Mouse (Mus musculus): ENCODE measurements around the gene Supt7l. TPM values are rescaled to one million over a fixed set of nuclear protein-coding genes. Genes with fewer than 3 reads are reported as not detected.
"Not testable (repeated sequence)": the region's sequence is repeated elsewhere in the genome, so short reads cannot be mapped to it uniquely, and the experiment has no call there.

Supt7l gene
- total RNA-seq (2014; fragmentation: Nextera tagmentation) (32.4 and 37.8 TPM in 2 replicates), total RNA-seq (2017) (26.1 and 30.0 TPM in 2 replicates), polyA plus RNA-seq (2012) (7.4 and 13.1 TPM in 2 replicates)

GRCm38 (mm10) chr5:31527707-31528106 is at the start of gene Supt7l:
Gene Supt7l, minus strand, starts transcription at chr5:31527807.
- DNase-seq (ENCODE audit: low spot score); H3K9me3 ChIP-seq (replicated peaks); ATAC-seq (ENCODE audit: extremely low read depth, insufficient number of reproducible peaks, low FRiP score, poor library complexity, severe bottlenecking); H3K27me3 ChIP-seq (ENCODE audit: insufficient read depth, low read length): not testable (repeated sequence)
- peaks cover 34% of the 10 kb centered on the region for H3K4me1 ChIP-seq (ENCODE audit: insufficient read depth, low read depth, low read length)
- peak within 1 kb of the TSS; percentile 98 for H3K4me3 ChIP-seq (ENCODE audit: low read depth, low read length)
- H3K36me3 ChIP-seq (replicated peaks) = peaks cover 59% of the 10 kb centered on the region

- Histone ChIP-seq H3K27me3 (ENCODE audit: insufficient read depth, low read length) (peaks cover 27% of the 10 kb centered on the region), H3K36me3 (replicated peaks) (no peaks in the 10 kb centered on the region), H3K4me3 (ENCODE audit: low read depth, low read length) (no peak overlapping the region), H3K9me3 (replicated peaks) (no peaks in the 10 kb centered on the region), H3K4me1 (ENCODE audit: insufficient read depth, low read depth, low read length) (0 out of 2 replicates have a peak, but pooled peaks cover 3% of the 10 kb centered on the region)
- TF ChIP-seq POLR2AphosphoS5 (IDR thresholded peaks at IDR 0.05; ENCODE audit: insufficient replicate concordance, low read depth, low read length) = no peak
- no peak for TF ChIP-seq GATA2 (IDR thresholded peaks at IDR 0.05; ENCODE audit: borderline replicate concordance, low read depth, low read length)
- TF ChIP-seq CTCF (IDR thresholded peaks at IDR 0.05; ENCODE audit: low read depth, low read length) = no peak
- no peak for TF ChIP-seq TAL1 (conservative IDR thresholded peaks at IDR 0.05; ENCODE audit: low read depth, low read length)
- no peak for TF ChIP-seq GATA1 (IDR thresholded peaks at IDR 0.05; ENCODE audit: borderline replicate concordance, low read length)
- no peak for DNase-seq (ENCODE audit: low spot score)
- ATAC-seq (ENCODE audit: extremely low read depth, insufficient number of reproducible peaks, low FRiP score, poor library complexity, severe bottlenecking) = no peak
Observed at GRCm38 (mm10) chr5:31576539-31576975, 49.0 kb upstream of the Supt7l start.

GRCm38 (mm10) chr5:31573722-31574121 is 46.1 kb upstream of the Supt7l start:
- Histone ChIP-seq H3K4me1 (ENCODE audit: insufficient read depth, low read depth, low read length) (0 out of 2 replicates have a peak, but pooled peaks cover 6% of the 10 kb centered on the region), H3K4me3 (ENCODE audit: low read depth, low read length) (no peak overlapping the region), H3K36me3 (replicated peaks) (peaks cover 6% of the 10 kb centered on the region), H3K9me3 (replicated peaks) (no peaks in the 10 kb centered on the region), H3K27me3 (ENCODE audit: insufficient read depth, low read length) (peaks cover 14% of the 10 kb centered on the region)
- TF ChIP-seq TAL1 (conservative IDR thresholded peaks at IDR 0.05; ENCODE audit: low read depth, low read length) (no peak), POLR2AphosphoS5 (IDR thresholded peaks at IDR 0.05; ENCODE audit: insufficient replicate concordance, low read depth, low read length) (no peak), CTCF (IDR thresholded peaks at IDR 0.05; ENCODE audit: low read depth, low read length) (no peak), GATA1 (IDR thresholded peaks at IDR 0.05; ENCODE audit: borderline replicate concordance, low read length) (no peak), GATA2 (IDR thresholded peaks at IDR 0.05; ENCODE audit: borderline replicate concordance, low read depth, low read length) (no peak)
- DNase-seq (ENCODE audit: low spot score) (no peak), ATAC-seq (ENCODE audit: extremely low read depth, insufficient number of reproducible peaks, low FRiP score, poor library complexity, severe bottlenecking) (no peak)

- H3K4me3 ChIP-seq (ENCODE audit: low read depth, low read length) = no peak overlapping the region
- no peak for DNase-seq (ENCODE audit: low spot score)
Observed at GRCm38 (mm10) chr5:31571023-31571608, 43.5 kb upstream of the Supt7l start.

GRCm38 (mm10) chr5:31567951-31568657 is 40.5 kb upstream of the Supt7l start:
- H3K4me3 ChIP-seq (ENCODE audit: low read depth, low read length) = no peak overlapping the region
- ATAC-seq (ENCODE audit: extremely low read depth, insufficient number of reproducible peaks, low FRiP score, poor library complexity, severe bottlenecking) = no peak
- no peaks in the 10 kb centered on the region for H3K9me3 ChIP-seq (replicated peaks)
- no peaks in the 10 kb centered on the region for H3K27me3 ChIP-seq (ENCODE audit: insufficient read depth, low read length)
- H3K4me1 ChIP-seq (ENCODE audit: insufficient read depth, low read depth, low read length) = 0 out of 2 replicates have a peak, but pooled peaks cover 3% of the 10 kb centered on the region
- H3K36me3 ChIP-seq (replicated peaks) = peaks cover 46% of the 10 kb centered on the region
- DNase-seq (ENCODE audit: low spot score) = no peak
- no peak for TF ChIP-seq GATA1 (IDR thresholded peaks at IDR 0.05; ENCODE audit: borderline replicate concordance, low read length)
- TF ChIP-seq CTCF (IDR thresholded peaks at IDR 0.05; ENCODE audit: low read depth, low read length) = no peak
- TF ChIP-seq GATA2 (IDR thresholded peaks at IDR 0.05; ENCODE audit: borderline replicate concordance, low read depth, low read length) = no peak
- TF ChIP-seq TAL1 (conservative IDR thresholded peaks at IDR 0.05; ENCODE audit: low read depth, low read length) = no peak
- no peak for TF ChIP-seq POLR2AphosphoS5 (IDR thresholded peaks at IDR 0.05; ENCODE audit: insufficient replicate concordance, low read depth, low read length)

More at GRCm38 (mm10) chr5:31571023-31571608, 43.5 kb upstream of the Supt7l start:
- Histone ChIP-seq H3K4me1 (ENCODE audit: insufficient read depth, low read depth, low read length) (0 out of 2 replicates have a peak, but pooled peaks cover 3% of the 10 kb centered on the region), H3K27me3 (ENCODE audit: insufficient read depth, low read length) (0 out of 2 replicates have a peak, but pooled peaks cover 2% of the 10 kb centered on the region), H3K9me3 (replicated peaks) (no peaks in the 10 kb centered on the region), H3K36me3 (replicated peaks) (peaks cover 20% of the 10 kb centered on the region)
- TF ChIP-seq GATA2 (IDR thresholded peaks at IDR 0.05; ENCODE audit: borderline replicate concordance, low read depth, low read length) (no peak), GATA1 (IDR thresholded peaks at IDR 0.05; ENCODE audit: borderline replicate concordance, low read length) (no peak)
- no peak for ATAC-seq (ENCODE audit: extremely low read depth, insufficient number of reproducible peaks, low FRiP score, poor library complexity, severe bottlenecking)

- TF ChIP-seq GATA2 (IDR thresholded peaks at IDR 0.05; ENCODE audit: borderline replicate concordance, low read depth, low read length) (no peak), GATA1 (IDR thresholded peaks at IDR 0.05; ENCODE audit: borderline replicate concordance, low read length) (no peak), CTCF (IDR thresholded peaks at IDR 0.05; ENCODE audit: low read depth, low read length) (no peak), TAL1 (conservative IDR thresholded peaks at IDR 0.05; ENCODE audit: low read depth, low read length) (no peak), POLR2AphosphoS5 (IDR thresholded peaks at IDR 0.05; ENCODE audit: insufficient replicate concordance, low read depth, low read length) (no peak)
- Histone ChIP-seq H3K4me1 (ENCODE audit: insufficient read depth, low read depth, low read length) (0 out of 2 replicates have a peak, but pooled peaks cover 3% of the 10 kb centered on the region), H3K36me3 (replicated peaks) (peaks cover 63% of the 10 kb centered on the region), H3K9me3 (replicated peaks) (no peaks in the 10 kb centered on the region), H3K27me3 (ENCODE audit: insufficient read depth, low read length) (no peaks in the 10 kb centered on the region), H3K4me3 (ENCODE audit: low read depth, low read length) (no peak overlapping the region)
- ATAC-seq (ENCODE audit: extremely low read depth, insufficient number of reproducible peaks, low FRiP score, poor library complexity, severe bottlenecking) (no peak), DNase-seq (ENCODE audit: low spot score) (no peak)
Observed at GRCm38 (mm10) chr5:31566457-31566856, 38.9 kb upstream of the Supt7l start.

Data from G1E (cell line).